Mouse (Mus musculus): ENCODE measurements around the gene Zfp93. TPM values are rescaled to one million over a fixed set of nuclear protein-coding genes. Genes with fewer than 3 reads are reported as not detected.

Zfp93 gene
- polyA plus RNA-seq, 2 experiments, result 6.2 to 8.2 TPM

GRCm38 (mm10) chr7:24325675-24326128 lies 55.5 kb downstream of the Zfp93 start:
- ATAC-seq (ENCODE audit: low FRiP score, low read depth) (peak; percentile 73), DNase-seq (ENCODE audit: low spot score) (peak; percentile 37)
- TF ChIP-seq POLR2A (IDR thresholded peaks at IDR 0.05; ENCODE audit: borderline replicate concordance, extremely low read depth, insufficient read depth, insufficient read length), result peak; percentile 41; the same call in 1 of the 2 replicates
- H3K9ac ChIP-seq (ENCODE audit: low read depth, low read length, severe bottlenecking), result peak overlapping the region; percentile 55
- peak overlapping the region; percentile 74 for H3K27ac ChIP-seq (replicated peaks; ENCODE audit: low read depth, low read length)
- no peaks in the 10 kb centered on the region for H3K36me3 ChIP-seq (ENCODE audit: control insufficient read depth, insufficient read depth, low read length)
- H3K4me3 ChIP-seq (replicated peaks; ENCODE audit: low read length), result peak overlapping the region; percentile 31
- H3K4me2 ChIP-seq (replicated peaks; ENCODE audit: low read depth, low read length, severe bottlenecking), result peak overlapping the region; percentile 59
- 0 out of 2 replicates have a peak, but pooled peaks cover 6% of the 10 kb centered on the region for H3K4me1 ChIP-seq (ENCODE audit: control insufficient read depth, insufficient read depth, low read length)
- H3K27me3 ChIP-seq (ENCODE audit: control insufficient read depth, insufficient read depth, low read length), result no peaks in the 10 kb centered on the region
- 6% methylated on average over 13 of the region's 13 CpGs for WGBS
- peaks cover 10% of the 10 kb centered on the region for H3K9me3 ChIP-seq (ENCODE audit: control insufficient read depth, low read length)

- Histone ChIP-seq H3K4me1 (ENCODE audit: control insufficient read depth, insufficient read depth, low read length) (0 out of 2 replicates have a peak, but pooled peaks cover 6% of the 10 kb centered on the region), H3K27me3 (ENCODE audit: control insufficient read depth, insufficient read depth, low read length) (no peaks in the 10 kb centered on the region), H3K4me2 (replicated peaks; ENCODE audit: low read depth, low read length, severe bottlenecking) (peak overlapping the region; percentile 59), H3K36me3 (ENCODE audit: control insufficient read depth, insufficient read depth, low read length) (no peaks in the 10 kb centered on the region), H3K9ac (ENCODE audit: low read depth, low read length, severe bottlenecking) (peak overlapping the region; percentile 55), H3K9me3 (ENCODE audit: control insufficient read depth, low read length) (peaks cover 10% of the 10 kb centered on the region), H3K4me3 (replicated peaks; ENCODE audit: low read length) (peak overlapping the region; percentile 31), H3K27ac (replicated peaks; ENCODE audit: low read depth, low read length) (peak overlapping the region; percentile 74)
- 41% methylated on average over 20 of the region's 20 CpGs for WGBS
- ATAC-seq (ENCODE audit: low FRiP score, low read depth) (no peak), DNase-seq (ENCODE audit: low spot score) (no peak)
- TF ChIP-seq POLR2A (IDR thresholded peaks at IDR 0.05; ENCODE audit: borderline replicate concordance, extremely low read depth, insufficient read depth, insufficient read length), result no peak
Observed at GRCm38 (mm10) chr7:24326273-24327135, 56.3 kb downstream of the Zfp93 start.

Other genes starting within 250 kb of the Zfp93 start
- gene Vmn1r183, start 217.2 kb upstream of the Zfp93 start, polyA plus RNA-seq (2012; rRNA removed), result not detected in 2 replicates
- not detected in 2 replicates for gene Vmn1r183, start 217.2 kb upstream of the Zfp93 start, polyA plus RNA-seq (2014; fragmentation: Nextera tagmentation; extraction: Ambion mirVana)
- gene Zfp180, start 188.5 kb upstream of the Zfp93 start, polyA plus RNA-seq (2012; rRNA removed), result 24.0 and 24.4 TPM in 2 replicates
- 19.6 and 21.9 TPM in 2 replicates for gene Zfp180, start 188.5 kb upstream of the Zfp93 start, polyA plus RNA-seq (2014; fragmentation: Nextera tagmentation; extraction: Ambion mirVana)
- 3.6 and 5.1 TPM in 2 replicates for gene Zfp112, start 158.1 kb upstream of the Zfp93 start, polyA plus RNA-seq (2012; rRNA removed)
- 5.9 and 8.5 TPM in 2 replicates for gene Zfp112, start 158.1 kb upstream of the Zfp93 start, polyA plus RNA-seq (2014; fragmentation: Nextera tagmentation; extraction: Ambion mirVana)
- gene Zfp235, start 136.3 kb upstream of the Zfp93 start, polyA plus RNA-seq (2012; rRNA removed), result 13.5 and 16.7 TPM in 2 replicates
- gene Zfp235, start 136.3 kb upstream of the Zfp93 start, polyA plus RNA-seq (2014; fragmentation: Nextera tagmentation; extraction: Ambion mirVana), result 17.5 and 20.9 TPM in 2 replicates
- 3.2 and 3.5 TPM in 2 replicates for gene Zfp114, start 95.4 kb upstream of the Zfp93 start, polyA plus RNA-seq (2012; rRNA removed)
- 4.0 and 5.0 TPM in 2 replicates for gene Zfp114, start 95.4 kb upstream of the Zfp93 start, polyA plus RNA-seq (2014; fragmentation: Nextera tagmentation; extraction: Ambion mirVana)
- 6.1 and 7.0 TPM in 2 replicates for gene Zfp111, start 59.0 kb upstream of the Zfp93 start, polyA plus RNA-seq (2012; rRNA removed)
- 12.7 TPM in 2 replicates for gene Zfp111, start 59.0 kb upstream of the Zfp93 start, polyA plus RNA-seq (2014; fragmentation: Nextera tagmentation; extraction: Ambion mirVana)
- gene Zfp109, start 32.9 kb upstream of the Zfp93 start, polyA plus RNA-seq (2012; rRNA removed), result 4.4 and 4.7 TPM in 2 replicates
- 3.7 and 5.5 TPM in 2 replicates for gene Zfp109, start 32.9 kb upstream of the Zfp93 start, polyA plus RNA-seq (2014; fragmentation: Nextera tagmentation; extraction: Ambion mirVana)
- gene Zfp108, start 15.6 kb upstream of the Zfp93 start, polyA plus RNA-seq (2012; rRNA removed), result 3.1 and 4.1 TPM in 2 replicates
- 4.8 and 6.1 TPM in 2 replicates for gene Zfp108, start 15.6 kb upstream of the Zfp93 start, polyA plus RNA-seq (2014; fragmentation: Nextera tagmentation; extraction: Ambion mirVana)
- 36.8 and 45.0 TPM in 2 replicates for gene Zfp61, start 30.8 kb downstream of the Zfp93 start, polyA plus RNA-seq (2012; rRNA removed)
- 38.7 and 39.7 TPM in 2 replicates for gene Zfp61, start 30.8 kb downstream of the Zfp93 start, polyA plus RNA-seq (2014; fragmentation: Nextera tagmentation; extraction: Ambion mirVana)
- 13.8 and 14.4 TPM in 2 replicates for gene Zfp94, start 46.2 kb downstream of the Zfp93 start, polyA plus RNA-seq (2012; rRNA removed)
- gene Zfp94, start 46.2 kb downstream of the Zfp93 start, polyA plus RNA-seq (2014; fragmentation: Nextera tagmentation; extraction: Ambion mirVana), result 11.7 and 12.6 TPM in 2 replicates
- 0.13 and 0.38 TPM in 2 replicates for gene Tescl, start 63.5 kb downstream of the Zfp93 start, polyA plus RNA-seq (2012; rRNA removed)
- not detected in 2 replicates for gene Tescl, start 63.5 kb downstream of the Zfp93 start, polyA plus RNA-seq (2014; fragmentation: Nextera tagmentation; extraction: Ambion mirVana)
- gene Lypd5, start 78.8 kb downstream of the Zfp93 start, polyA plus RNA-seq (2012; rRNA removed), result 0.09 and 0.50 TPM in 2 replicates
- 0.62 and 3.1 TPM in 2 replicates for gene Lypd5, start 78.8 kb downstream of the Zfp93 start, polyA plus RNA-seq (2014; fragmentation: Nextera tagmentation; extraction: Ambion mirVana)
- gene Kcnn4, start 99.8 kb downstream of the Zfp93 start, polyA plus RNA-seq (2012; rRNA removed), result 2.4 and 3.3 TPM in 2 replicates
- 1.8 and 2.4 TPM in 2 replicates for gene Kcnn4, start 99.8 kb downstream of the Zfp93 start, polyA plus RNA-seq (2014; fragmentation: Nextera tagmentation; extraction: Ambion mirVana)
- 44.3 and 53.4 TPM in 2 replicates for gene Smg9, start 129.2 kb downstream of the Zfp93 start, polyA plus RNA-seq (2012; rRNA removed)
- 21.0 and 23.2 TPM in 2 replicates for gene Smg9, start 129.2 kb downstream of the Zfp93 start, polyA plus RNA-seq (2014; fragmentation: Nextera tagmentation; extraction: Ambion mirVana)
- gene Irgc1, start 181.9 kb downstream of the Zfp93 start, polyA plus RNA-seq (2012; rRNA removed), result 0.06 TPM in 1 of 2 replicates, not detected in the other
- gene Irgc1, start 181.9 kb downstream of the Zfp93 start, polyA plus RNA-seq (2014; fragmentation: Nextera tagmentation; extraction: Ambion mirVana), result not detected in 2 replicates
- gene Plaur, start 192.1 kb downstream of the Zfp93 start, polyA plus RNA-seq (2012; rRNA removed), result 8.3 and 8.4 TPM in 2 replicates
- 3.9 and 7.5 TPM in 2 replicates for gene Plaur, start 192.1 kb downstream of the Zfp93 start, polyA plus RNA-seq (2014; fragmentation: Nextera tagmentation; extraction: Ambion mirVana)
- gene Cadm4, start 211.6 kb downstream of the Zfp93 start, polyA plus RNA-seq (2012; rRNA removed), result 19.5 and 21.1 TPM in 2 replicates
- gene Cadm4, start 211.6 kb downstream of the Zfp93 start, polyA plus RNA-seq (2014; fragmentation: Nextera tagmentation; extraction: Ambion mirVana), result 1.7 and 2.1 TPM in 2 replicates
- 67.8 and 77.5 TPM in 2 replicates for gene Zfp428, start 236.6 kb downstream of the Zfp93 start, polyA plus RNA-seq (2012; rRNA removed)
- 29.6 and 33.3 TPM in 2 replicates for gene Zfp428, start 236.6 kb downstream of the Zfp93 start, polyA plus RNA-seq (2014; fragmentation: Nextera tagmentation; extraction: Ambion mirVana)
- gene AC161166.1, start 242.0 kb downstream of the Zfp93 start, polyA plus RNA-seq (2012; rRNA removed), result not detected in 2 replicates
- gene AC161166.1, start 242.0 kb downstream of the Zfp93 start, polyA plus RNA-seq (2014; fragmentation: Nextera tagmentation; extraction: Ambion mirVana), result 0.19 TPM in 1 of 2 replicates, not detected in the other

Data from limb, embryonic 14.5 days (tissue).